Comparison of ENCODE assay signal across 9 mouse cellular contexts in the genomic region with DNA sequence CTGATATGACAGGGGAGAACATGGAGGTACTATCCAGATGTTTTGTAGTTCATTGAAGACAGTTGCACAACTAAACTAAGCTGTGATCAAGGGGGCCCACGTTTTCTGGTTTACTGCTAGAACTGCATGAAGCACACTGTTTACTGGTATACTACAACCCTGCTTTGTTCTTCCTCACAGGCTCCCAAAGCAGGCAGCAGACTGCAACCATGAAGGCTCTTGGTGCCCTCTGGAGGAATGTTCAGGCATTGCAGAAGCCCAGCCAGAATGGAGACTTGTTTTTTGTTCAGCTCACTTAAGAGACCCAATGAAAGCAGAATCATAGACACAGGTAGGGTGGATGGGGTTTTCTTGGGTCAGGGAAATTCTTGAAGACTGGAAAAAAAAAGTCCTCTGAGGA. TPM values are rescaled to one million over a fixed set of nuclear protein-coding genes. Genes with fewer than 3 reads are reported as not detected.
DNase-seq lines count a peak whose midpoint lies in the region; TF ChIP-seq lines count a peak whose summit lies in the region.
"Had no signal": no experiment of that assay in that cellular context is flagged by ENCODE, and none has a peak within 500 bp of the region (broad histone marks: within the 10 kb centered on the region; RNA-seq: fewer than 3 reads in every experiment).

No protein-coding gene starts in this region.

- no peaks in the 10 kb centered on the region for H3K4me1 ChIP-seq in ES-E14 (ENCODE audit: control insufficient read depth in 2 of 2, insufficient read depth in 2 of 2, low read length in 2 of 2, poor library complexity in 1 of 2)
- H3K4me1 ChIP-seq: liver, embryonic 15.5 days had no signal

- no peak overlapping the region for H3K4me3 ChIP-seq in ES-E14 (ENCODE audit: insufficient read depth in 1 of 2, low read depth in 1 of 2, low read length in 2 of 2, poor library complexity in 1 of 2, severe bottlenecking in 1 of 2)
- H3K4me3 ChIP-seq: liver, embryonic 15.5 days had no signal

- no peak overlapping the region for H3K9ac ChIP-seq in ES-E14 (ENCODE audit: insufficient read depth, low read depth, low read length, poor library complexity, severe bottlenecking)
- H3K9ac ChIP-seq: liver, embryonic 15.5 days had no signal

- no peak overlapping the region for H3K27ac ChIP-seq in ES-E14 (ENCODE audit: insufficient read depth, low read depth, low read length, poor library complexity, severe bottlenecking)
- H3K27ac ChIP-seq: liver, embryonic 15.5 days had no signal

- no peaks in the 10 kb centered on the region for H3K36me3 ChIP-seq in ES-E14 (ENCODE audit: control insufficient read depth, insufficient read depth, low read length, poor library complexity, severe bottlenecking)
- H3K36me3 ChIP-seq: liver, embryonic 15.5 days had no signal

- DNase-seq in ES-E14 (ENCODE audit: low read depth, low spot score) = peak; percentile 51
- peak; percentile 89 for DNase-seq in brain, adult 2 months (ENCODE audit: low read depth, low spot score)
- DNase-seq in fibroblast of lung, adult 2 months (ENCODE audit: low read depth) = peak; percentile 57
- peak; percentile 76 for DNase-seq in heart, postnatal 4 days
- peak; percentile 82 to 84 for DNase-seq in layer of hippocampus, postnatal 10 days (ENCODE audit: low spot score in 2 of 2)
- DNase-seq in lung, postnatal 36 days = peak; percentile 79
- DNase-seq in retina, postnatal 7 days (ENCODE audit: low read depth, low spot score) = peak; percentile 36
- peak; percentile 64 for DNase-seq in urinary bladder, postnatal 14 days (ENCODE audit: low spot score)

- in situ Hi-C loops in ES-E14 (cut with MboI; ENCODE audit: low sequenced_read_pairs in 2 of 2, unreplicated experiment in 2 of 2) = no loop called here

- no peaks in the 10 kb centered on the region for H3K9me3 ChIP-seq in ES-E14 (ENCODE audit: control insufficient read depth, insufficient read depth, low read depth, low read length)
- H3K9me3 ChIP-seq: liver, embryonic 15.5 days had no signal

TF ChIP-seq in ES-E14, 5 proteins besides CTCF, POLR2A, EP300 and RAD21:
- TF ChIP-seq ZC3H11A (IDR thresholded peaks at IDR 0.05; ENCODE audit: borderline replicate concordance, low read depth, low read length) = peak; percentile 61; the same call in 1 of the 2 replicates
- no peak for TF ChIP-seq ZNF384 (IDR thresholded peaks at IDR 0.05; ENCODE audit: low read depth, low read length)
- TF ChIP-seq HCFC1 (IDR thresholded peaks at IDR 0.05; ENCODE audit: borderline replicate concordance, insufficient read depth, low read length) = no peak

RNA-seq across cellular contexts. Expression of gene Plp1, which starts 2.2 kb away (rescaled TPM):
- 2.2 and 3.1 TPM in 2 replicates for total RNA-seq in ES-E14 (2012; rRNA removed)
- total RNA-seq in heart, postnatal 4 days (2021) = 1 to 10 TPM; 2.0 to 4.8 TPM
- 100 to 1,000 TPM; 102 to 115 TPM for total RNA-seq in layer of hippocampus, postnatal 10 days (2021)

RNA-seq across cellular contexts. Expression of gene Glra4, which starts 40.3 kb away (rescaled TPM):
- total RNA-seq in ES-E14 (2012; rRNA removed) = not detected in 2 replicates
- total RNA-seq in heart, postnatal 4 days (2021) = not detected
- total RNA-seq in layer of hippocampus, postnatal 10 days (2021) = under 1 TPM in 1 of 2 experiments, not detected in 1; 0.39 TPM

RNA-seq across cellular contexts. Expression of gene Rab9b, which starts 48.3 kb away (rescaled TPM):
- total RNA-seq in ES-E14 (2012; rRNA removed) = 0.18 TPM in 1 of 2 replicates, not detected in the other
- total RNA-seq in heart, postnatal 4 days (2021) = under 1 TPM; 0.09 to 0.31 TPM
- total RNA-seq in layer of hippocampus, postnatal 10 days (2021) = 10 to 100 TPM; 22.7 to 33.9 TPM

Comparison
In these comparisons a context has a peak if more than half of its experiments do, and no peak if none do; other contexts are left out.
1. DNase-seq: peak in every context shown above with its lines; median percentile 89 in brain, adult 2 months; 83 in layer of hippocampus, postnatal 10 days; 79 in lung, postnatal 36 days; 76 in heart, postnatal 4 days; 64 in urinary bladder, postnatal 14 days; 57 in fibroblast of lung, adult 2 months; 51 in ES-E14; 36 in retina, postnatal 7 days.
2. RNA of gene Plp1, which starts 2.2 kb away (total RNA-seq): 102 to 115 TPM in layer of hippocampus, postnatal 10 days; 2.0 to 4.8 TPM in heart, postnatal 4 days and 2.2 to 3.1 TPM in ES-E14; every median in the first group is over 10 times any median in the second.
3. RNA of gene Rab9b, which starts 48.3 kb away (total RNA-seq): 22.7 to 33.9 TPM in layer of hippocampus, postnatal 10 days; 0.09 to 0.31 TPM in heart, postnatal 4 days and 0.18 TPM in ES-E14; every median in the first group is over 10 times any median in the second.